Mouse (Mus musculus) CH12.LX (cell line): ENCODE data around the gene Atl3.

ENCODE experiments used
- NRF1 ChIP-seq: IDR thresholded peaks from 2 replicates; pipeline ENCODE4 v1.6.1; 2014; ENCODE audit warnings: low read depth, mild to moderate bottlenecking, inconsistent platforms, low read length, improper control_type of control experiment, moderate library complexity
- ZNF384 ChIP-seq: IDR thresholded peaks from 2 replicates; pipeline ENCODE4 v1.6.1; 2012; ENCODE audit warnings: low read depth, low read length, improper control_type of control experiment, inconsistent platforms

- TF ChIP-seq ZNF384 (no peak), NRF1 (no peak)
These were observed 64.8 kb downstream of the Atl3 start for GRCm38 (mm10) chr19:7558675-7559074.
